Mouse (Mus musculus): ENCODE measurements around the gene Pm20d1. TPM values are rescaled to one million over a fixed set of nuclear protein-coding genes. Genes with fewer than 3 reads are reported as not detected.
"Not testable (repeated sequence)": the region's sequence is repeated elsewhere in the genome, so short reads cannot be mapped to it uniquely, and the experiment has no call there.

The Pm20d1 gene
- polyA plus RNA-seq, 1 experiment, result 0.54 TPM

DNA sequence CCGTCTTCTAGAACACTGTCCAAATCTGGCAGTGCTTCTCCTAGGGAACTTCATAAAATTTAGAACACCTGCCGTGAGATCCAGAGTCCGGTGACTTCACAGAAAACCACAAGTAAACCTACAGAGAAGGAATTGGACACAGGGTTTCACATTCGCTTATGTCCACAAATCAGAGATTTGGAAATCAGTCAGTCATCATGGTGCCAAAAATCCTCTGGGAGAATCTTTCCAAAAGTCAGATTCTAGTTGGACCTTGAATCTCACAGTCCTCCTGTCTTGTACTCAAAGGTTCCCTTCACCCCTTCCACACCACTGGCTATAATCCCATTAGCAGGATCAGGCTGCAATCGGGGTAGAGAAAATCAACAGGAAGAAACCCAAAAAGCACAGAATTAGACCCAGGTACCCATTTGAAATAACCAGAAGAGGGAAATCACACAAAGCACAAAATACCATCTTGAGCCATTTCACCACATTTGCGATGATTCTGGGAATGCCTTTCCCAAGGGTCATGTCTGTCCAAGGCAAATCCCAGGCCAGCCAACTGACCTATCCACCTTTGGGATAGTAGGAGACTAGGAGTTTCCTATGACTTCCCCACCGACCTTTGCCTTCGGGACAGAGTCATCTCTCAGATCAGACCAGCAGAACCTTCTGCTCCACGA, 15.6 kb downstream of the Pm20d1 start:
- no peak overlapping the region for H3K27ac ChIP-seq (ENCODE audit: insufficient read depth, low read length)
- H3K4me1 ChIP-seq (ENCODE audit: control insufficient read depth, insufficient read depth, low read length), result no peaks in the 10 kb centered on the region
- H3K4me3 ChIP-seq (ENCODE audit: insufficient read depth, low read length), result no peak overlapping the region
- TF ChIP-seq POLR2A (IDR thresholded peaks at IDR 0.05; ENCODE audit: low read depth, low read length), result no peak
- no peak for TF ChIP-seq CTCF (IDR thresholded peaks at IDR 0.05; ENCODE audit: borderline replicate concordance, insufficient read depth, low read length)

GRCm38 (mm10) chr1:131813731-131814130, 16.6 kb downstream of the Pm20d1 start:
- Histone ChIP-seq H3K27ac (ENCODE audit: insufficient read depth, low read length) (no peak overlapping the region), H3K4me3 (ENCODE audit: insufficient read depth, low read length) (no peak overlapping the region), H3K4me1 (ENCODE audit: control insufficient read depth, insufficient read depth, low read length) (no peaks in the 10 kb centered on the region)
- TF ChIP-seq CTCF (IDR thresholded peaks at IDR 0.05; ENCODE audit: borderline replicate concordance, insufficient read depth, low read length), result no peak
- no peak for TF ChIP-seq POLR2A (IDR thresholded peaks at IDR 0.05; ENCODE audit: low read depth, low read length)

DNA sequence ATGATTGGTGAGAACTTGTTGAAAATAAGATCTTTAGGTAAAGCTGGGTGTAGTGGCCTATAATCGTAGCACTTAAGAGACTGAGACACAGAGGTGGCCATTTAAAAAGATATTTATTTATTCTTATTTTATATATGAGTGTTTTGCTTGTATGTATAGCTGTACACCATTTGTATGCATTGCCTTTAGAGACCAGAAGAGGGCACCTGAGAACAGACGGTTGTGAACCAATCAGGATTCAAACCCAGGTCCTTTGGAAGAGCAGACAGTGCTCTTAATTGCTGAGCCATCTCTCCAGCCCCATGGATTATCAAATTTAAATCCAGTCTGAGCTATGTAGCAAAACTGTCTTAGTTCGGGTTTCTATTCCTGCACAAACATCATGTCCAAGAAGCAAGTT, 17.0 kb downstream of the Pm20d1 start:
- no peaks in the 10 kb centered on the region for H3K4me1 ChIP-seq (ENCODE audit: control insufficient read depth, insufficient read depth, low read length)
- H3K27ac ChIP-seq (ENCODE audit: insufficient read depth, low read length), result no peak overlapping the region
- no peak for TF ChIP-seq POLR2A (IDR thresholded peaks at IDR 0.05; ENCODE audit: low read depth, low read length)
- no peak for TF ChIP-seq CTCF (IDR thresholded peaks at IDR 0.05; ENCODE audit: borderline replicate concordance, insufficient read depth, low read length)
- H3K4me3 ChIP-seq (ENCODE audit: insufficient read depth, low read length), result no peak overlapping the region

GRCm38 (mm10) chr1:131816886-131817285, 19.7 kb downstream of the Pm20d1 start:
- TF ChIP-seq CTCF (IDR thresholded peaks at IDR 0.05; ENCODE audit: borderline replicate concordance, insufficient read depth, low read length) (no peak), POLR2A (IDR thresholded peaks at IDR 0.05; ENCODE audit: low read depth, low read length) (no peak)
- no peaks in the 10 kb centered on the region for H3K4me1 ChIP-seq (ENCODE audit: control insufficient read depth, insufficient read depth, low read length)
- H3K4me3 ChIP-seq (ENCODE audit: insufficient read depth, low read length), result no peak overlapping the region
- no peak overlapping the region for H3K27ac ChIP-seq (ENCODE audit: insufficient read depth, low read length)

DNA sequence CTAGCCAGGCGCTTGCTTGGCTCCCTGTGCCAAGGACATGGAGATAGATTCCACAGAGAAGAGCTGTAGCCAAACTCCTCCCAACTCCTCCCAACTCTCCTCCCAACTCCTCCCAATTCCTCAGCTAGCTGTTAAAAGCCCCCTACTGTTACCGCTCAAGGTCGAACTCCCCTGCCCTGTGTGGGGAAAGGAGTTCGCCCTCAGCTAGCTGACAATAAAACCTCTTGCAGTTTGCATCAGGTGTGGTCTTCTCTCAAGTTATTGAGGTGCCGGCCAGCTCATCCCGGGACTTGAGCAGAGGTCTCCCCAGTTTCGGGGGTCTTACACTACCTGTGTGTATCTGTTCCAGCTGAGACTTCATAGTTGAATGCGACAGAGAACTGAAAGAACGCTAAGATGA, 23.2 kb downstream of the Pm20d1 start:
- not testable (repeated sequence) for H3K27ac ChIP-seq (ENCODE audit: insufficient read depth, low read length); H3K4me1 ChIP-seq (ENCODE audit: control insufficient read depth, insufficient read depth, low read length); H3K4me3 ChIP-seq (ENCODE audit: insufficient read depth, low read length)

DNA sequence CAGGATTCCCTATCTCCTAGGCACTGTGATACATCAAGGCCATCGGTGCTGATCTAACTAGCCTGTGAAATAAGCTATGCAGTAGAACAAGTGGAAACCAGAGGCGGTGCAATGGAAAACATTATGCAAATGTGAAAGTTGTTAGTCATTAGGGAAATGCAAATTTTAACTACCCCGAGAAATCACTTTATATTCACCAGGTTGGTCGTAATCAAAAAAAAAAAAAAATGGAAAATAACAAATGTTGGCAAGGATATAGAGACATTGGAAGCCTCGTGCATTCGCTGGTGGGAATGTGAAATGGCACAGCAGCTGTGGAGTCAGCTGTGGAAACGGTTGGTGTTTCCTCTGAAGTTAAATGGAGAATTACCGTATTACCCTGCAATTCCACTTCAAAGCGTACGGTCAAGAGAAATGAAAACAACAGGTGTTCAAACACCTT, 23.7 kb downstream of the Pm20d1 start:
- Histone ChIP-seq H3K4me3 (ENCODE audit: insufficient read depth, low read length) (no peak overlapping the region), H3K4me1 (ENCODE audit: control insufficient read depth, insufficient read depth, low read length) (no peaks in the 10 kb centered on the region), H3K27ac (ENCODE audit: insufficient read depth, low read length) (no peak overlapping the region)
- no peak for TF ChIP-seq CTCF (IDR thresholded peaks at IDR 0.05; ENCODE audit: borderline replicate concordance, insufficient read depth, low read length)
- TF ChIP-seq POLR2A (IDR thresholded peaks at IDR 0.05; ENCODE audit: low read depth, low read length), result no peak

GRCm38 (mm10) chr1:131822292-131822691, 25.1 kb downstream of the Pm20d1 start:
- Histone ChIP-seq H3K27ac (ENCODE audit: insufficient read depth, low read length) (no peak overlapping the region), H3K4me1 (ENCODE audit: control insufficient read depth, insufficient read depth, low read length) (no peaks in the 10 kb centered on the region), H3K4me3 (ENCODE audit: insufficient read depth, low read length) (no peak overlapping the region)
- TF ChIP-seq CTCF (IDR thresholded peaks at IDR 0.05; ENCODE audit: borderline replicate concordance, insufficient read depth, low read length), result no peak
- no peak for TF ChIP-seq POLR2A (IDR thresholded peaks at IDR 0.05; ENCODE audit: low read depth, low read length)

- Histone ChIP-seq H3K4me1 (ENCODE audit: control insufficient read depth, insufficient read depth, low read length) (no peaks in the 10 kb centered on the region), H3K27ac (ENCODE audit: insufficient read depth, low read length) (no peak overlapping the region), H3K4me3 (ENCODE audit: insufficient read depth, low read length) (no peak overlapping the region)
- TF ChIP-seq CTCF (IDR thresholded peaks at IDR 0.05; ENCODE audit: borderline replicate concordance, insufficient read depth, low read length) (no peak), POLR2A (IDR thresholded peaks at IDR 0.05; ENCODE audit: low read depth, low read length) (no peak)
Measured at GRCm38 (mm10) chr1:131822856-131823492, 25.8 kb downstream of the Pm20d1 start.

GRCm38 (mm10) chr1:131823563-131823962, 26.4 kb downstream of the Pm20d1 start:
- TF ChIP-seq POLR2A (IDR thresholded peaks at IDR 0.05; ENCODE audit: low read depth, low read length) (no peak), CTCF (IDR thresholded peaks at IDR 0.05; ENCODE audit: borderline replicate concordance, insufficient read depth, low read length) (no peak)
- Histone ChIP-seq H3K4me1 (ENCODE audit: control insufficient read depth, insufficient read depth, low read length) (no peaks in the 10 kb centered on the region), H3K27ac (ENCODE audit: insufficient read depth, low read length) (no peak overlapping the region), H3K4me3 (ENCODE audit: insufficient read depth, low read length) (no peak overlapping the region)

DNA sequence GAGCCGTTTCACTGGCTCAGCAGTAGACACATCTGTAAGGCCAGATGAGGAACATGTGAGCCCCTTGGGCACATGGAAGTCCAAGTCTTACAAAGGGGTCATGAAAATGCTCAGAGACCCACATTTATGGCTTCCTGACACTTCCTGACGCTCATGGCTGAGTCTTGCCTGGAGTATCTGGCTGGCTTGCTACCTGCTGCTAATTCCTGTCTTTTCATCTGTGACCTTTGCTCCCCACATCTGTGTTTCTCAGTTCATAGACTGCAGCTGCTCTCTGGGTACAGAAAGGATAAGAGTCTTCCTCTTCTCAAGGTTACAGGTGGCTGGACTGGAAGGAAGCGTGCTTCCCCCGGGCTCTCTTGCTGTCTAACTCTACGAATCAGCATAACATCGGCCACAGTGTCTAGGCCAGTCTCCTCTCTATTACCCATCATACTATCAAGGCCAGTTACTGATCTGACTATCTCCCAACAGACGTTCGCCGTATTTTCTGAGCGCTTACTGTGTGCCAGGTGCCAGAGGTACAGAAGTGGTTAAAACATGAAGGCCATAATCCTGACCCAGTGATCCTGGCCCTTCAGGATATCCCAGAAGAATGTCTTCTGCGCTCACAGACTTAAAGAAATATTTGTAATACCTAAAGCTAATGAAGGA, 27.5 kb downstream of the Pm20d1 start:
- Histone ChIP-seq H3K4me3 (ENCODE audit: insufficient read depth, low read length) (no peak overlapping the region), H3K27ac (ENCODE audit: insufficient read depth, low read length) (no peak overlapping the region), H3K4me1 (ENCODE audit: control insufficient read depth, insufficient read depth, low read length) (peaks cover 2% of the 10 kb centered on the region; the same call in 1 of the 2 replicates)
- TF ChIP-seq POLR2A (IDR thresholded peaks at IDR 0.05; ENCODE audit: low read depth, low read length), result no peak
- TF ChIP-seq CTCF (IDR thresholded peaks at IDR 0.05; ENCODE audit: borderline replicate concordance, insufficient read depth, low read length), result no peak
